Mouse (Mus musculus) liver, embryonic 14.5 days (tissue): ENCODE measurements around the gene Olfr145.

ENCODE experiments used
- CTCF ChIP-seq: IDR thresholded peaks from 2 replicates; pipeline ENCODE4 v1.5.1; 2016; ENCODE audit warnings: antibody characterized with exemption, low read depth, control low read depth
- EP300 ChIP-seq: IDR thresholded peaks from 2 replicates; pipeline ENCODE4 v1.6.1; 2016; ENCODE audit warnings: antibody characterized with exemption, low read depth

DNA sequence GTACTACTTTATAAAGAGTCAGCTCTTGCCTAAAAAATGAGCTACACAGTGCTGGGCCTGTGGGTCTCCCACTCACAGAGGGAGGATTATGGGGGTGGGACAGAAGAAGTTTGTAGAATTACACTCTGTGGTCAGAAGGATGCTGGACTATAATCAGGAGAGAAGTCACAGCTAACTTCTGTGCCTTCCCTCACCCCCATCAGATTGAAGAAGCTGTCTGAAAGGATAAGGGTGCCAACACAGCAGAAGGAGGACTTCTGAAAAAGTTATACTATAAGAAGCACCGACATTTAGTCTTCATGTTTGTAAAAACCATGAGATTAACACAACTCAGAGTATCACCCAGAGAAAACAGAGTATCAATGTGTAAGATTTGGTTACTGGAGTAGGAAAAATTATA lies 25.4 kb upstream of the Olfr145 start:
- TF ChIP-seq CTCF (no peak), EP300 (no peak)
